ENCODE assay signal across 12 mouse cellular contexts in genomic region chr13:21414231-21415212, GRCm38 (mm10). TPM values are rescaled to one million over a fixed set of nuclear protein-coding genes. Genes with fewer than 3 reads are reported as not detected.
DNase-seq lines count a peak whose midpoint lies in the region; ATAC-seq and TF ChIP-seq lines count a peak whose summit lies in the region.
"Had no signal": no experiment of that assay in that cellular context is flagged by ENCODE, and none has a peak within 500 bp of the region (broad histone marks: within the 10 kb centered on the region; RNA-seq: fewer than 3 reads in every experiment).

No protein-coding gene starts in this region.

- TF ChIP-seq EP300 in liver, embryonic 14.5 days (IDR thresholded peaks at IDR 0.05; ENCODE audit: low read depth), result no peak

- no peaks in the 10 kb centered on the region for H3K27me3 ChIP-seq in heart, embryonic 15.5 days
- H3K27me3 ChIP-seq in liver, embryonic 14.5 days (ENCODE audit: control insufficient read depth, insufficient read depth, low read length), result no peaks in the 10 kb centered on the region

- TF ChIP-seq CTCF in liver, embryonic 14.5 days (IDR thresholded peaks at IDR 0.05; ENCODE audit: low read depth), result no peak

- ATAC-seq in heart, embryonic 15.5 days (replicated peaks; ENCODE audit: insufficient number of reproducible peaks, insufficient read depth, low FRiP score, low read depth), result no peak
- peak; percentile 26 for ATAC-seq in CD4-positive, CD25-positive, alpha-beta regulatory T cell, adult 4 months
- ATAC-seq in liver, embryonic 14.5 days (ENCODE audit: insufficient read depth), result peak; percentile 79
- ATAC-seq: hindbrain, embryonic 16.5 days had no signal

- H3K9me3 ChIP-seq in heart, embryonic 15.5 days (replicated peaks), result no peaks in the 10 kb centered on the region
- no peaks in the 10 kb centered on the region for H3K9me3 ChIP-seq in liver, embryonic 14.5 days (ENCODE audit: control insufficient read depth, low read length)
- H3K9me3 ChIP-seq: midbrain, embryonic 10.5 days had no signal

- no peak for DNase-seq in heart, adult 8-10 months (ENCODE audit: low spot score)
- DNase-seq in c-Kit-negative CD71-positive TER-119-positive erythroid progenitor cells, embryonic 14.5 days (ENCODE audit: low read depth, low spot score), result peak; percentile 74
- peak; percentile 72 to 79 (median 73) for DNase-seq in liver, embryonic 14.5 days (ENCODE audit: low read depth in 3 of 3, low spot score in 3 of 3)
- DNase-seq in cerebellum, postnatal 25 days, result no peak
- no peak for DNase-seq in adrenal gland, postnatal 36 days
- DNase-seq in testis, postnatal 14 days (ENCODE audit: low spot score), result no peak
- DNase-seq: thymus, postnatal 25 days had no signal

- H3K4me2 ChIP-seq in heart, embryonic 15.5 days, result peak overlapping the region; percentile 14; the same call in 1 of the 2 replicates
- peak overlapping the region; percentile 71 for H3K4me2 ChIP-seq in liver, embryonic 14.5 days (ENCODE audit: low read depth)

- no peak overlapping the region for H3K9ac ChIP-seq in heart, embryonic 15.5 days
- H3K9ac ChIP-seq in liver, embryonic 14.5 days (replicated peaks), result peak overlapping the region; percentile 63

- H3K36me3 ChIP-seq in heart, embryonic 15.5 days, result no peaks in the 10 kb centered on the region
- no peaks in the 10 kb centered on the region for H3K36me3 ChIP-seq in liver, embryonic 14.5 days (replicated peaks; ENCODE audit: control insufficient read depth, insufficient read depth, low read depth)
- H3K36me3 ChIP-seq: midbrain, embryonic 10.5 days had no signal

- H3K27ac ChIP-seq in heart, embryonic 15.5 days, result no peak overlapping the region
- H3K27ac ChIP-seq in liver, embryonic 14.5 days, result peak overlapping the region; percentile 99
- H3K27ac ChIP-seq: midbrain, embryonic 10.5 days had no signal

- H3K4me3 ChIP-seq in heart, embryonic 15.5 days, result no peak overlapping the region
- peak overlapping the region in 1 of 2 experiments; percentile 26; a peak in 2 of 4 replicates for H3K4me3 ChIP-seq in liver, embryonic 14.5 days (ENCODE audit: insufficient read depth in 1 of 2, low read depth in 2 of 2, low read length in 2 of 2)
- H3K4me3 ChIP-seq: midbrain, embryonic 10.5 days had no signal

- WGBS in heart, embryonic 15.5 days, result 51% methylated on average over 15 of the region's 15 CpGs
- WGBS in liver, embryonic 14.5 days (ENCODE audit: insufficient replicate concordance), result 19% methylated on average over 15 of the region's 15 CpGs

- H3K4me1 ChIP-seq in heart, embryonic 15.5 days (replicated peaks), result peaks cover 13% of the 10 kb centered on the region
- peaks cover 56 to 63% of the 10 kb centered on the region in 2 experiments for H3K4me1 ChIP-seq in liver, embryonic 14.5 days (replicated peaks; ENCODE audit: control insufficient read depth in 2 of 2, insufficient read depth in 2 of 2, low read length in 1 of 2)

RNA-seq across cellular contexts. Expression of gene Zkscan3, which starts 12.0 kb away (rescaled TPM):
- polyA plus RNA-seq in heart, embryonic 15.5 days (2015; fragmentation: Nextera tagmentation; extraction: Ambion mirVana), result 65.7 and 71.5 TPM in 2 replicates
- total RNA-seq in heart, adult 8-10 months (2022), result 10 to 100 TPM; 24.4 to 26.7 (median 26.1) TPM
- 10 to 100 TPM; 31.1 to 45.5 TPM for polyA plus RNA-seq in CD4-positive, CD25-positive, alpha-beta regulatory T cell, adult 4 months (2017; shearing (Covaris generic))
- polyA plus RNA-seq in liver, embryonic 14.5 days (2012; rRNA removed), result 18.6 and 24.5 TPM in 2 replicates
- polyA plus RNA-seq in liver, embryonic 14.5 days (2014; fragmentation: Nextera tagmentation; extraction: Ambion mirVana), result 23.0 and 25.6 TPM in 2 replicates
- total RNA-seq in adrenal gland, postnatal 36 days (2021), result 10 to 100 TPM; 55.6 to 64.5 TPM

RNA-seq across cellular contexts. Expression of gene Pgbd1, which starts 26.3 kb away (rescaled TPM):
- polyA plus RNA-seq in heart, embryonic 15.5 days (2015; fragmentation: Nextera tagmentation; extraction: Ambion mirVana), result 2.9 and 3.3 TPM in 2 replicates
- under 1 TPM; 0.30 to 0.50 (median 0.35) TPM for total RNA-seq in heart, adult 8-10 months (2022)
- polyA plus RNA-seq in CD4-positive, CD25-positive, alpha-beta regulatory T cell, adult 4 months (2017; shearing (Covaris generic)), result 1 to 10 TPM; 1.3 to 1.7 TPM
- polyA plus RNA-seq in liver, embryonic 14.5 days (2012; rRNA removed), result 0.94 and 1.3 TPM in 2 replicates
- 1.2 and 2.0 TPM in 2 replicates for polyA plus RNA-seq in liver, embryonic 14.5 days (2014; fragmentation: Nextera tagmentation; extraction: Ambion mirVana)
- under 1 TPM; 0.79 to 0.89 TPM for total RNA-seq in adrenal gland, postnatal 36 days (2021)

RNA-seq across cellular contexts. Expression of gene Zscan26, which starts 39.0 kb away (rescaled TPM):
- polyA plus RNA-seq in heart, embryonic 15.5 days (2015; fragmentation: Nextera tagmentation; extraction: Ambion mirVana), result 26.6 and 27.0 TPM in 2 replicates
- 10 to 100 TPM; 20.5 to 25.0 (median 21.7) TPM for total RNA-seq in heart, adult 8-10 months (2022)
- polyA plus RNA-seq in CD4-positive, CD25-positive, alpha-beta regulatory T cell, adult 4 months (2017; shearing (Covaris generic)), result 10 to 100 TPM; 78.3 to 80.7 TPM
- 7.0 and 9.5 TPM in 2 replicates for polyA plus RNA-seq in liver, embryonic 14.5 days (2012; rRNA removed)
- polyA plus RNA-seq in liver, embryonic 14.5 days (2014; fragmentation: Nextera tagmentation; extraction: Ambion mirVana), result 4.2 and 4.6 TPM in 2 replicates
- total RNA-seq in adrenal gland, postnatal 36 days (2021), result 10 to 100 TPM; 34.5 to 39.7 TPM

RNA-seq across cellular contexts. Expression of gene Zscan12, which starts 51.9 kb away (rescaled TPM):
- polyA plus RNA-seq in heart, embryonic 15.5 days (2015; fragmentation: Nextera tagmentation; extraction: Ambion mirVana), result 6.5 and 8.7 TPM in 2 replicates
- 1 to 10 TPM; 4.5 to 6.0 (median 5.0) TPM for total RNA-seq in heart, adult 8-10 months (2022)
- polyA plus RNA-seq in CD4-positive, CD25-positive, alpha-beta regulatory T cell, adult 4 months (2017; shearing (Covaris generic)), result 10 to 100 TPM in 1 of 2 experiments, 1 to 10 TPM in 1; 7.7 to 10.6 TPM
- polyA plus RNA-seq in liver, embryonic 14.5 days (2012; rRNA removed), result 1.2 and 2.5 TPM in 2 replicates
- 2.9 and 4.0 TPM in 2 replicates for polyA plus RNA-seq in liver, embryonic 14.5 days (2014; fragmentation: Nextera tagmentation; extraction: Ambion mirVana)
- 10 to 100 TPM in 1 of 2 experiments, 1 to 10 TPM in 1; 8.5 to 10.6 TPM for total RNA-seq in adrenal gland, postnatal 36 days (2021)

RNA-seq across cellular contexts. Expression of gene Nkapl, which starts 53.8 kb away (rescaled TPM):
- polyA plus RNA-seq in heart, embryonic 15.5 days (2015; fragmentation: Nextera tagmentation; extraction: Ambion mirVana), result 1.4 and 1.5 TPM in 2 replicates
- total RNA-seq in heart, adult 8-10 months (2022), result 1 to 10 TPM in 1 of 4 experiments, under 1 TPM in 3; 0.17 to 1.1 (median 0.41) TPM
- polyA plus RNA-seq in CD4-positive, CD25-positive, alpha-beta regulatory T cell, adult 4 months (2017; shearing (Covaris generic)), result under 1 TPM in 1 of 2 experiments, not detected in 1; 0.36 TPM
- 0.19 and 0.25 TPM in 2 replicates for polyA plus RNA-seq in liver, embryonic 14.5 days (2012; rRNA removed)
- 0.40 and 0.65 TPM in 2 replicates for polyA plus RNA-seq in liver, embryonic 14.5 days (2014; fragmentation: Nextera tagmentation; extraction: Ambion mirVana)
- 1 to 10 TPM in 1 of 2 experiments, under 1 TPM in 1; 0.96 to 1.4 TPM for total RNA-seq in adrenal gland, postnatal 36 days (2021)
- polyA plus RNA-seq: large intestine, adult 2 months had no signal

Comparison
In these comparisons a context has a peak if more than half of its experiments do, and no peak if none do; other contexts are left out.
1. DNase-seq: peak in c-Kit-negative CD71-positive TER-119-positive erythroid progenitor cells, embryonic 14.5 days (single experiment) and liver, embryonic 14.5 days (3 of 3); none in heart, adult 8-10 months (single experiment), cerebellum, postnatal 25 days (0 of 2), adrenal gland, postnatal 36 days (0 of 2) and testis, postnatal 14 days (single experiment).